Mouse (Mus musculus) layer of hippocampus, adult 2 months (tissue): ENCODE measurements around the gene Creb5. TPM values are rescaled to one million over a fixed set of nuclear protein-coding genes. Genes with fewer than 3 reads are reported as not detected.

Experiments used
- DNase-seq, 2 experiments: peaks; one replicate each; pipeline ENCODE4 v3.0.0; 2022; ENCODE audit warnings: low spot score in 2 of 2
- H3K27ac ChIP-seq: fragments of 200-600 bp; 2 replicates; pipeline ENCODE4 v1.8.1; 2022
- H3K4me3 ChIP-seq: fragments of 200-600 bp; 2 replicates; pipeline ENCODE4 v1.8.1; 2022; ENCODE audit warnings: mild to moderate bottlenecking
- CTCF ChIP-seq: fragments of 200-600 bp; conservative IDR thresholded peaks from 2 replicates; pipeline ENCODE4 v1.8.1; 2022; ENCODE audit warnings: antibody characterized with exemption, mild to moderate bottlenecking, moderate library complexity
- total RNA-seq, 2 experiments: library from RNA; stranded (reverse); gene quantifications; 2 replicates each; pipeline ENCODE4 v1.2.3; 2021

The Creb5 gene
- total RNA-seq, 2 experiments from 2014 or later: 5.0 to 5.6 TPM

- Histone ChIP-seq H3K27ac (no peak overlapping the region), H3K4me3 (no peak overlapping the region)
- DNase-seq: no peak
- TF ChIP-seq CTCF: peak; percentile 58
These were observed 3.3 kb downstream of the Creb5 start for GRCm38 (mm10) chr6:53290215-53290990.

DNA sequence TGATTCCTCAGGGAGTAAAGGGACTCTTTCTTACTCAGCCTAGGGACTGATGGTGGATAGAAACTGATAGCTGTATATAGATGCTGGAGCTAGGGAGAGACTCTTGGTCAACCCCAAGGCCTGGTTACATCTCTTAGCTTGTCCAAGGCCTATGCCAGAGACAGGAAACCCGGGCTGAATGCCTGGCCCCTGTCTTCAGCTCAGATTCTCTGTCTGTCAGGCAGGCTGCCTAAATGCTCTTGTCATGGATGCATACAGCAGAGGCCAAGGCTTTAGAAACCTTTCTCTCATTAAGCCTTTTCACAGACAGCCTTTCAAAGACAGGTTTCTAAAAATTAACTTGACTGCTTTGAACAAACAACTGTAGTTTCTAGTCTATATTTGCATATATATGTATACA, 5.9 kb downstream of the Creb5 start:
- H3K27ac ChIP-seq: no peak overlapping the region
- no peak overlapping the region for H3K4me3 ChIP-seq
- no peak for DNase-seq
- TF ChIP-seq CTCF: no peak

GRCm38 (mm10) chr6:53297851-53298250, 10.8 kb downstream of the Creb5 start:
- no peak overlapping the region for H3K27ac ChIP-seq

DNA sequence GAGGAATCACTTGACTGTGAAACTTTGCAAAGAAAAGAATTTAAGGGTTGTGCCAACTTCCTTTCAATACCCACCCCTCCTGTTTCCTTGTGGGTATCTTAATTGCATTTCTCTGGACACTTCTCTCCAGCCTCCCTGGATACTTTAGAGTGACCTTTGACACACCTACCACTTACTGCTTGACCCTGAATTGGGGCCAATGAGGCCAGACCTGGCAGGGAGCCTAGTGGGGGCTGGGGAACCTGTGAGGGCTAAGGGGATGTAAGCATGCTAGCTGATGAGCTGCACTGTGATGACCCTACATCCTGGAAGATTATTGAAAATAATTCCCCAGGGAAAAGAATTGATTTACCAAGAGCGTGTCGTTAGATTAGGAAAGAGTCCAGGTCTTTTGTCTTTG, 17.1 kb downstream of the Creb5 start:
- no peak overlapping the region for H3K4me3 ChIP-seq
- no peak for TF ChIP-seq CTCF
- no peak for DNase-seq
- no peak overlapping the region for H3K27ac ChIP-seq

More at GRCm38 (mm10) chr6:53297851-53298250, 10.8 kb downstream of the Creb5 start:
- H3K4me3 ChIP-seq: no peak overlapping the region
- no peak for TF ChIP-seq CTCF
- no peak for DNase-seq

GRCm38 (mm10) chr6:53306156-53306555, 19.1 kb downstream of the Creb5 start:
- Histone ChIP-seq H3K27ac (no peak overlapping the region), H3K4me3 (no peak overlapping the region)
- no peak for DNase-seq
- TF ChIP-seq CTCF: no peak

- TF ChIP-seq CTCF: no peak
- H3K4me3 ChIP-seq: no peak overlapping the region
- no peak overlapping the region for H3K27ac ChIP-seq
- DNase-seq: no peak
These were observed 19.6 kb downstream of the Creb5 start for GRCm38 (mm10) chr6:53306710-53307109.

DNA sequence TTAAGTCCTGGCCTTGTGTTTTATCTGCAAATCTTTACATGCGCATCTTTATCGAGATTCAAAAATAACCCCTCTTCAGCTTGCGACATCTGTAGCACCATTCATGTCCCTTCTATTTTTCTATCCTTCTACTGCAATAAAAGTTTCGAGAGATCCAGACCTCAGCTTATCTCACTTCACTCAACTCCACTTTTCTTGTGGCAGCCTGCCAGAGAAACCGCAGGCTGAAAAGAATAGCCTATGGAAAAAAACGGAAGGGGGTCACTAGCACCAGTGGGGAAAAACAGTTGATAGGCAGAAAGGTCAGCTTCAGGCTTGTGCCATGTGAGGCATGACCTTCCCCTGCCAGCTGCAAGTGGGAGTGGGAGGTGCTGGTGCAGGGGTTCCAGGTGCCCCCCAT, 21.6 kb downstream of the Creb5 start:
- Histone ChIP-seq H3K27ac (no peak overlapping the region), H3K4me3 (no peak overlapping the region)
- DNase-seq: no peak
- no peak for TF ChIP-seq CTCF

- TF ChIP-seq CTCF: no peak
These were observed 26.5 kb downstream of the Creb5 start for GRCm38 (mm10) chr6:53313604-53314003.

DNA sequence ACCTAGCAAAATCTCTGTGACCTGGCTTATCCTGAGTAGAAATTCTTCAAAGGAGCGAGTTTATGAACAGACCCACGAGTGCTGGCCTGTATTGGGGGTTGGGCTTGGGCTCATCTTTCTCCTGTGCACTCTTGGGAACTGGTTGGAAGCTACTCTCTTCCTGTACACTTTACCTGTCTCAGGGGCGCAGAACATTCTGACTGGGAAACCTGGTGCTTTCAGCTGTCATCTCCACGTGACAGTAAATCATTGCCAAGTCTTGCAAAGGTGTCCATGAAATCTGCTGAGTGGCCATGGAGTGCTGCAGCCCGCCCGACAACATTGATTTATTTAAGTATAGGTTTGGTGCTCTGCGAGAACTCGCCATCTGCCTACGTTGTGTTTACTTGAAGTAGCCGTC, 27.1 kb downstream of the Creb5 start:
- H3K4me3 ChIP-seq: no peak overlapping the region
- no peak for TF ChIP-seq CTCF
- DNase-seq: no peak
- H3K27ac ChIP-seq: no peak overlapping the region

More at GRCm38 (mm10) chr6:53313604-53314003, 26.5 kb downstream of the Creb5 start:
- no peak for DNase-seq
- H3K4me3 ChIP-seq: no peak overlapping the region
- H3K27ac ChIP-seq: no peak overlapping the region

GRCm38 (mm10) chr6:53319543-53320325, 32.7 kb downstream of the Creb5 start:
- peak; percentile 59 for TF ChIP-seq CTCF

GRCm38 (mm10) chr6:53337398-53337797, 50.3 kb downstream of the Creb5 start:
- H3K27ac ChIP-seq: no peak overlapping the region
- no peak for TF ChIP-seq CTCF
- H3K4me3 ChIP-seq: no peak overlapping the region
- no peak for DNase-seq

More at GRCm38 (mm10) chr6:53319543-53320325, 32.7 kb downstream of the Creb5 start:
- DNase-seq: peak in 1 of 2 experiments; percentile 13
- peak overlapping the region; percentile 10; the same call in 1 of the 2 replicates for H3K4me3 ChIP-seq
- no peak overlapping the region for H3K27ac ChIP-seq

- Histone ChIP-seq H3K27ac (no peak overlapping the region), H3K4me3 (no peak overlapping the region)
- TF ChIP-seq CTCF: no peak
- no peak for DNase-seq
These were observed 65.4 kb downstream of the Creb5 start for GRCm38 (mm10) chr6:53352311-53352960.

- peak; percentile 58 for TF ChIP-seq CTCF
- no peak overlapping the region for H3K4me3 ChIP-seq
- H3K27ac ChIP-seq: no peak overlapping the region
- DNase-seq: no peak
These were observed 69.3 kb downstream of the Creb5 start for GRCm38 (mm10) chr6:53356328-53356727.
